Mouse (Mus musculus) small intestine, adult 2 months (tissue): ENCODE measurements around the gene Gm29776. TPM values are rescaled to one million over a fixed set of nuclear protein-coding genes. Genes with fewer than 3 reads are reported as not detected.

ENCODE experiments used
- H3K27ac ChIP-seq: fragments of 200-500 bp; 2 replicates; pipeline ENCODE4 v1.5.1; 2012; ENCODE audit warnings: low read depth, low read length, control low read depth, inconsistent platforms; ENCODE audit not compliant: insufficient read depth
- H3K27me3 ChIP-seq: fragments of 200-500 bp; 2 replicates; pipeline ENCODE4 v1.6.1; 2012; ENCODE audit warnings: mild to moderate bottlenecking, moderate library complexity, low read length, inconsistent platforms; ENCODE audit not compliant: control insufficient read depth, insufficient read depth
- H3K36me3 ChIP-seq: fragments of 200-500 bp; 2 replicates; pipeline ENCODE4 v1.6.1; 2012; ENCODE audit warnings: mild to moderate bottlenecking, low read length, control low read depth, inconsistent platforms; ENCODE audit not compliant: control insufficient read depth, insufficient read depth
- H3K4me1 ChIP-seq: fragments of 200-500 bp; 2 replicates; pipeline ENCODE4 v1.6.1; 2012; ENCODE audit warnings: low read length, inconsistent platforms, mixed read lengths; ENCODE audit not compliant: control insufficient read depth, insufficient read depth, insufficient read length
- H3K4me3 ChIP-seq: fragments of 200-500 bp; 2 replicates; pipeline ENCODE4 v1.5.1; 2012; ENCODE audit warnings: low read depth, mild to moderate bottlenecking, control low read depth, inconsistent platforms, low read length, moderate library complexity
- CTCF ChIP-seq: fragments of 200-500 bp; IDR thresholded peaks from 2 replicates; pipeline ENCODE4 v1.5.1; 2012; ENCODE audit warnings: low read depth, mild to moderate bottlenecking, control low read depth, inconsistent platforms, low read length, moderate library complexity, mixed read lengths; ENCODE audit not compliant: insufficient replicate concordance, insufficient read length; ENCODE audit errors: extremely low read depth
- POLR2A ChIP-seq: fragments of 200-500 bp; IDR thresholded peaks from 2 replicates; pipeline ENCODE4 v1.6.1; 2012; ENCODE audit warnings: low read depth, mild to moderate bottlenecking, control low read depth, inconsistent platforms, low read length, moderate library complexity
- WGBS: fragments of 180-500 bp; shearing (Covaris S2); methylation state at CpG from one replicate; pipeline ENCODE4 v1.1.7; 2018; 5-methylcytosine and 5-hydroxymethylcytosine counted together
- polyA plus RNA-seq: library from polyadenylated mRNA; depleted of rRNA; stranded (reverse); fragments of >200 nt; gene quantifications from 2 replicates; pipeline ENCODE4 v1.2.3, GENCODE M21; 2012; rRNA removed

Gene Gm29776
- polyA plus RNA-seq, 1 experiment = not detected

DNA sequence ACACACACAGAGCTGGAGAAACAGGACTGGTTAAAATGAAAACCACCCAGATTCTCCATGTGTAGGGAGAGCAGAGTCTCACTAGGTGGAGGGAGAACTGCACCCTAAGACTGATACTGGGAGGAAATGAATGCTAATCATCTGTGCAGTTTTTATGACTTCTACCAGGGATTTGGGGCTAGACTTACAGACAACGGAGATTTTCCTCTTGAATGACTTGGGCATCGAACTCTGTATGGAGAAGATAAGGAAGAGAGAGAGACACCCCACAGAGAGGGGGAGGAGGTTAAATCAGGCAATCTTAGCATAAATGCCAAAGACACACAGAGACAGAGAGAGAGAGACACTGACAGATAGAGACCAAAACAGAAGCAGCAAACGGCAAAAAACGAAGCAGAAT, 50.7 kb downstream of the Gm29776 start:
- WGBS = 73% methylated on average over 4 of the region's 4 CpGs

DNA sequence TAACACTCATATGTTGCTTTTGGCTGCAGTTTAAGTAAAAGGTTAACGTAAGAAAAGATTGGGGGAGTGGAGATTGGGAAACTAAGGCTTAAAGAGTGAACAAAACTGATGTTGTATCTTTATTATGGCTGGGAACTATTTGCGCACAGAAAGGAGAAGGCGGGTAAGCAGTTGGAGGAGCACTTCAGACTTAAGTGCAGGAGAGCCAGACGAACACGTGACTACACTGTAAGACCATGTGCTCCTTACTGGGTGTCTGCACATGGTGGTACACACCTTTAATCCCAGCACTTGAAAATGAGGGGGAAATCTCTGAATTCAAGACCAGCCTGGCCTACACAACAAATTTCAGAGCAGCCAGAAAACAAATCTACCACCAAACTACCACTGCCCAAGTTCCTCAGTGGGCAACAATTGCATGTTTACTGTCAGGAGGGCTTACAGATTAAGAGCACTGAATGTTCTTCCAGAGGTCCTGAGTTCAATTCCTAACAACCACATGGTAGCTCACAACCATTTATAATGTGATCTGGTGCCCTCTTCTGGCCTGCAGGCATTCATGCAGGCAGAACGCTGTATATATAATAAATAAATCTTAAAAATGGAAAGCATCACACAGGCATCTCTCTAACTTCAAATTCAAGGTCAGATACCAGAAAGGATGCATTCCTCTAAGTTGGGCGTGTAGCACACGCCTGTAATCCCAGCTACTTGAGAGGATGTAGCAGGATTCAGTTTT, 51.6 kb downstream of the Gm29776 start:
- TF ChIP-seq POLR2A = no peak
- no peak for TF ChIP-seq CTCF
- Histone ChIP-seq H3K4me3 (no peak overlapping the region), H3K4me1 (no peaks in the 10 kb centered on the region; the same call in 1 of the 2 replicates), H3K27ac (no peak overlapping the region), H3K27me3 (no peaks in the 10 kb centered on the region), H3K36me3 (peaks cover 85% of the 10 kb centered on the region)
- WGBS = 90% methylated on average over 8 of the region's 8 CpGs

More for the DNA sequence above, 50.7 kb downstream of the Gm29776 start:
- H3K27ac ChIP-seq = no peak overlapping the region
- H3K27me3 ChIP-seq = no peaks in the 10 kb centered on the region
- TF ChIP-seq POLR2A = no peak
- no peaks in the 10 kb centered on the region; the same call in 1 of the 2 replicates for H3K4me1 ChIP-seq
- H3K4me3 ChIP-seq = no peak overlapping the region
- H3K36me3 ChIP-seq = peaks cover 77% of the 10 kb centered on the region

DNA sequence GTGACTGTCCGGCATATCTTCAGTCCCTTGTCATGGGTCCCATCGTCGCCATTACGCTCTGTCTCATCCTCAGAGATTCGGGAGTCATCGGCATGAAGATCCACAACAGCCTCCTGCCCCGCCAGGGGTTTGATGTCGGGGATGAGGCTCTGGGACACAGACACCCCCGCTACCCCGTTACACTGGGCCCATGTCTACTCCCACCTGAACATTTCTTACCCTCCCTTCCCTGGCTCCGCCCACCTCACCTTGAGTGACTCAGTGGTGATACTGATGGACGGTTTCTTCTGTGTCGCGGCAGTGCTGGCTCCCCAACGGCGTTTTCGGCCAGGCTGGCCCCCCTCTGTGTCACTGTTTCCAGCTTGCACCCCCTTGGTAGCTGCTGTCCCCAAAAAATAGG, 52.2 kb downstream of the Gm29776 start:
- 91% methylated on average over 17 of the region's 17 CpGs for WGBS
- TF ChIP-seq POLR2A = no peak
- no peak for TF ChIP-seq CTCF

DNA sequence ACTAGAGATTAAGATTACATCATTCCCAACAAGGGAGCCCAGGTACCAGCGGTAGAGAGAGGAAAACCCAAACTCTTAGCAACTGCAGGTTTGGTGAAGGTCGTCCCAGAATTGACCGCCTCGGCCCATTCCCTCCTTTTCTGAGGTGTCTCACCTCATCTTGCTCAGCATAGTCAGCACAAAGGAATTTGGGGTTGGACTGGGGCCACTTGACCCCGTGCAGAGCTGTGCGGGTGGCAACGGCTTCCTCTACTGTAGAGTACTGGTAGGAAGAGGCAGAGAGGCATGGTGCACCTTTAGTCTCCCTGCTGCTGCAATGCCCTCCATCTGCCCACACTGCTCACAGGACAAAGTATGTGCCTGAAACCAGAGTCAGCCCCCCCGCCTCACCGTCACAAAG, 54.3 kb downstream of the Gm29776 start:
- no peak for TF ChIP-seq POLR2A
- TF ChIP-seq CTCF = no peak
- 89% methylated on average over 9 of the region's 9 CpGs for WGBS
- Histone ChIP-seq H3K4me1 (no peaks in the 10 kb centered on the region; the same call in 1 of the 2 replicates), H3K36me3 (peaks cover 65% of the 10 kb centered on the region), H3K4me3 (no peak overlapping the region), H3K27me3 (no peaks in the 10 kb centered on the region), H3K27ac (no peak overlapping the region)

More for the DNA sequence above, 52.2 kb downstream of the Gm29776 start:
- Histone ChIP-seq H3K36me3 (peaks cover 83% of the 10 kb centered on the region), H3K27ac (no peak overlapping the region), H3K27me3 (no peaks in the 10 kb centered on the region), H3K4me3 (no peak overlapping the region), H3K4me1 (no peaks in the 10 kb centered on the region; the same call in 1 of the 2 replicates)

DNA sequence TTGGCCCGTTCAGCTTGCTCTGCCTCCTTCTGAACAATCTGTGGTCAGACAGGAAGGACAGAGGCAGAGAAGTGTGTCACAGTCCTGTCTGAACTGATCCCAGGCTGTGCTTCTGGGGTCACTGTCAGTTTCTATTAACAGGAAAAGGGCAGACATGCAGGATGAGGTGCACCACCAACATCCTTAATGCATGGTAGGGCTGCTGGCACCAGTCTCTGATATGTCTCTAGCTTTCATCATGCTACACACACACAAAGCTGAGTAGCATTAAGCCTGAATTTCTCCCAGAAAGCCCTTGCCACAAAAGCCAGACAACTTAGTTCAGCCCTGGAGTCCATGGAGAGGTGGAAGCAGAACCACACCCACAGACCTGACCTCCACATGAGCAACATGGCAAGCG, 55.6 kb downstream of the Gm29776 start:
- Histone ChIP-seq H3K4me1 (no peaks in the 10 kb centered on the region; the same call in 1 of the 2 replicates), H3K27me3 (no peaks in the 10 kb centered on the region), H3K4me3 (no peak overlapping the region), H3K27ac (no peak overlapping the region), H3K36me3 (peaks cover 54% of the 10 kb centered on the region)
- 88% methylated on average over 2 of the region's 2 CpGs for WGBS
- TF ChIP-seq CTCF = no peak
- TF ChIP-seq POLR2A = no peak

Other genes with a start within 250 kb of the Gm29776 start
- gene Lrp10, start 234.7 kb downstream of the Gm29776 start, polyA plus RNA-seq = 139 and 303 TPM in 2 replicates
- gene Rem2, start 222.7 kb downstream of the Gm29776 start, polyA plus RNA-seq = 0.20 and 0.76 TPM in 2 replicates
- gene Prmt5, start 181.3 kb downstream of the Gm29776 start, polyA plus RNA-seq = 5.8 and 9.8 TPM in 2 replicates
- gene Haus4, start 144.2 kb downstream of the Gm29776 start, polyA plus RNA-seq = 4.7 and 11.8 TPM in 2 replicates
- 2.6 and 3.0 TPM in 2 replicates for gene Ajuba, start 121.3 kb downstream of the Gm29776 start, polyA plus RNA-seq
- gene 4931414P19Rik, start 92.8 kb downstream of the Gm29776 start, polyA plus RNA-seq = 2.3 and 5.6 TPM in 2 replicates
- gene Psmb5, start 80.8 kb downstream of the Gm29776 start, polyA plus RNA-seq = 122 and 160 TPM in 2 replicates
- not detected in 2 replicates for gene Psmb11, start 77.4 kb downstream of the Gm29776 start, polyA plus RNA-seq
- not detected in 2 replicates for gene Gm17606, start 57.9 kb downstream of the Gm29776 start, polyA plus RNA-seq
- 3.1 and 4.6 TPM in 2 replicates for gene Cdh24, start 57.5 kb downstream of the Gm29776 start, polyA plus RNA-seq
- gene 1700123O20Rik, start 12.6 kb downstream of the Gm29776 start, polyA plus RNA-seq = 21.9 and 47.4 TPM in 2 replicates
- gene Acin1, start 11.9 kb downstream of the Gm29776 start, polyA plus RNA-seq = 32.5 and 76.4 TPM in 2 replicates
- gene Cebpe, start 13.3 kb upstream of the Gm29776 start, polyA plus RNA-seq = 4.2 and 4.4 TPM in 2 replicates
- 39.5 and 174 TPM in 2 replicates for gene Slc7a8, start 83.1 kb upstream of the Gm29776 start, polyA plus RNA-seq
- gene Rnf212b, start 115.3 kb upstream of the Gm29776 start, polyA plus RNA-seq = not detected in 2 replicates
- 1.1 and 2.0 TPM in 2 replicates for gene Homez, start 172.1 kb upstream of the Gm29776 start, polyA plus RNA-seq
- 8.9 and 17.4 TPM in 2 replicates for gene Ppp1r3e, start 178.7 kb upstream of the Gm29776 start, polyA plus RNA-seq
- 22.5 and 29.8 TPM in 2 replicates for gene Bcl2l2, start 184.5 kb upstream of the Gm29776 start, polyA plus RNA-seq
- gene Gm20521, start 184.6 kb upstream of the Gm29776 start, polyA plus RNA-seq = 5.8 and 12.4 TPM in 2 replicates
- 19.7 and 36.0 TPM in 2 replicates for gene Pabpn1, start 193.7 kb upstream of the Gm29776 start, polyA plus RNA-seq
- 15.2 and 18.0 TPM in 2 replicates for gene Slc22a17, start 214.3 kb upstream of the Gm29776 start, polyA plus RNA-seq
- gene Efs, start 227.3 kb upstream of the Gm29776 start, polyA plus RNA-seq = 5.4 and 5.7 TPM in 2 replicates
- 0.53 and 1.1 TPM in 2 replicates for gene Il25, start 233.9 kb upstream of the Gm29776 start, polyA plus RNA-seq
- 0.46 and 0.93 TPM in 2 replicates for gene Cmtm5, start 237.4 kb upstream of the Gm29776 start, polyA plus RNA-seq